In the genomic region with DNA sequence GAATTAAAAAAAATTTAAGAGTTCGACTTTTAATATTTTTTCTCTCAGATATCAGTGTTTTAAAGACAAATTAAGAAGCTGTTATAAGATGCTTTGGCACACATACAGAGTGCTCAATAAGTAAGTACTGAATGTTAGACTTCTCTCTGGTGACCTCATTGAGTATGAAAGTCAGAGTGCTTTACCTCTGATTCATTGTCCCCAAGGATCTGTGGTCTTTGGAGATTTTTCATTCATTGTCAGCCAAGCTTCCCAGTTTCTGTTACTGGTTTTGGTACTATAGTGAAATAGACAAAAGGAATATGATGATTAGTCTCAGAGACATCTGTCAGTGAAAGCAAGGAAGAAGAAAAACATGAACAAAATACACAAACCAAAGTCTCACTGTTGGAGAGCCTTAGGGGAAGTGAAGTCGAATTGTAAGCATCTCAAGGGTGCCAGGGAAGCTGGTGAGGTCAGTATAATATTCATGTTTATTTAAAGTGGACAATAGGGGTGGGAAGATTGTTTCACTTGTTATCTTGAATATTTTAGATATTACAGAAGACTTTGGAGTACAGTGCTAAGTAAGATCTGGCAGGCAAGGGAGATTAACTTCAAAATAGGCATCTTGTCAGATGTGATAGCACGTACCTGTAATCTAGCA, we compare ENCODE assay signal across 27 mouse cellular contexts. TPM values are rescaled to one million over a fixed set of nuclear protein-coding genes. Genes with fewer than 3 reads are reported as not detected.
A peak's percentile ranks its signal among the peaks of the same experiment; 100 is the strongest.
DNase-seq lines count a peak whose midpoint lies in the region; ATAC-seq and TF ChIP-seq lines count a peak whose summit lies in the region.
"Had no signal": no experiment of that assay in that cellular context is flagged by ENCODE, and none has a peak within 500 bp of the region (broad histone marks: within the 10 kb centered on the region; RNA-seq: fewer than 3 reads in every experiment).

No protein-coding gene starts in this region.

- H3K27me3 ChIP-seq in lung, postnatal 0 days (replicated peaks; ENCODE audit: insufficient read depth, low read length) = no peaks in the 10 kb centered on the region
- no peaks in the 10 kb centered on the region for H3K27me3 ChIP-seq in myocyte (ENCODE audit: control insufficient read depth, insufficient read depth, insufficient read length)
- no peaks in the 10 kb centered on the region for H3K27me3 ChIP-seq in midbrain, embryonic 16.5 days (ENCODE audit: control insufficient read depth, insufficient read depth, low read depth, low read length)
- H3K27me3 ChIP-seq: forebrain, embryonic 13.5 days; heart, embryonic 15.5 days; hindbrain, embryonic 13.5 days; limb, embryonic 13.5 days; lung, embryonic 15.5 days; megakaryocyte, embryonic 14.5 days; midbrain, embryonic 12.5 days; stomach, embryonic 15.5 days had no signal

- no peak overlapping the region for H3K4me3 ChIP-seq in lung, postnatal 0 days (ENCODE audit: low read depth, low read length)
- no peak overlapping the region for H3K4me3 ChIP-seq in myocyte
- H3K4me3 ChIP-seq in midbrain, embryonic 16.5 days (ENCODE audit: low read depth, low read length) = no peak overlapping the region
- H3K4me3 ChIP-seq: forebrain, embryonic 13.5 days; heart, adult 2 months; heart, embryonic 15.5 days; hindbrain, embryonic 13.5 days; limb, embryonic 13.5 days; lung, embryonic 15.5 days; megakaryocyte, embryonic 14.5 days; midbrain, embryonic 12.5 days; stomach, embryonic 15.5 days had no signal

- TF ChIP-seq POLR2A in myocyte (IDR thresholded peaks at IDR 0.05; ENCODE audit: insufficient read length, low read depth) = no peak

- no peaks in the 10 kb centered on the region for H3K79me2 ChIP-seq in myocyte (ENCODE audit: control insufficient read depth, insufficient read depth)

- 52% methylated on average over 3 of the region's 3 CpGs for WGBS in lung, postnatal 0 days
- WGBS in midbrain, embryonic 16.5 days = 68% methylated on average over 3 of the region's 3 CpGs

- H3ac ChIP-seq in myocyte (ENCODE audit: control insufficient read depth, insufficient read length) = no peak overlapping the region

- peak; percentile 58 for TF ChIP-seq EP300 in lung, postnatal 0 days (IDR thresholded peaks at IDR 0.05)

- peaks cover 21% of the 10 kb centered on the region; the same call in 1 of the 2 replicates for H3K4me1 ChIP-seq in lung, postnatal 0 days (ENCODE audit: insufficient read depth, low read depth, low read length)
- no peaks in the 10 kb centered on the region for H3K4me1 ChIP-seq in midbrain, embryonic 16.5 days (ENCODE audit: control insufficient read depth, insufficient read depth, low read length)
- H3K4me1 ChIP-seq: forebrain, embryonic 13.5 days; hindbrain, embryonic 13.5 days; limb, embryonic 13.5 days; midbrain, embryonic 12.5 days had no signal

- no peaks in the 10 kb centered on the region for H3K36me3 ChIP-seq in lung, postnatal 0 days (ENCODE audit: insufficient read depth, low read length)
- H3K36me3 ChIP-seq in myocyte (ENCODE audit: control insufficient read depth, insufficient read depth) = no peaks in the 10 kb centered on the region
- H3K36me3 ChIP-seq in midbrain, embryonic 16.5 days (ENCODE audit: control insufficient read depth, insufficient read depth, low read length) = no peaks in the 10 kb centered on the region
- H3K36me3 ChIP-seq: heart, embryonic 15.5 days; hindbrain, embryonic 13.5 days; limb, embryonic 13.5 days; lung, embryonic 15.5 days; midbrain, embryonic 12.5 days; stomach, embryonic 15.5 days had no signal

- H3K9ac ChIP-seq in lung, postnatal 0 days (replicated peaks; ENCODE audit: low read depth) = no peak overlapping the region
- H3K9ac ChIP-seq in midbrain, embryonic 16.5 days (ENCODE audit: low read depth, low read length) = no peak overlapping the region
- H3K9ac ChIP-seq: forebrain, embryonic 13.5 days; heart, embryonic 15.5 days; hindbrain, embryonic 13.5 days; limb, embryonic 13.5 days; lung, embryonic 15.5 days; midbrain, embryonic 12.5 days; stomach, embryonic 15.5 days had no signal

- ATAC-seq in lung, postnatal 0 days = peak; percentile 78
- ATAC-seq in midbrain, embryonic 16.5 days = no peak
- ATAC-seq: forebrain, embryonic 13.5 days; intestine, embryonic 16.5 days had no signal

- DNase-seq in lung, postnatal 0 days (ENCODE audit: low spot score) = peak; percentile 56
- no peak for DNase-seq in lung, postnatal 14 days
- DNase-seq in A20 (ENCODE audit: low read depth, low spot score) (peak; percentile 50), NIH3T3 (ENCODE audit: low read depth) (peak; percentile 89)
- DNase-seq in adrenal gland, adult 18-20 months (ENCODE audit: low spot score in 2 of 2) = no peak
- DNase-seq: adrenal gland, postnatal 25 days; cerebellum, adult 11-12 months; cerebellum, postnatal 10 days; gastrocnemius, postnatal 36 days; heart, adult 2 months; heart, postnatal 4 days; kidney, adult 8-10 months; kidney, postnatal 4 days; right cerebral cortex, postnatal 25 days had no signal

- TF ChIP-seq CTCF in lung, postnatal 0 days (IDR thresholded peaks at IDR 0.05) = no peak

- H3K27ac ChIP-seq in lung, postnatal 0 days (ENCODE audit: low read length) = peak overlapping the region; percentile 15; the same call in 1 of the 2 replicates
- no peak overlapping the region for H3K27ac ChIP-seq in midbrain, embryonic 16.5 days (ENCODE audit: low read length)
- H3K27ac ChIP-seq: forebrain, embryonic 13.5 days; heart, adult 2 months; heart, embryonic 15.5 days; hindbrain, embryonic 13.5 days; kidney, postnatal 0 days; limb, embryonic 13.5 days; lung, embryonic 15.5 days; midbrain, embryonic 12.5 days; stomach, embryonic 15.5 days had no signal

- H3K4me2 ChIP-seq in lung, postnatal 0 days (replicated peaks; ENCODE audit: low read depth, low read length) = no peak overlapping the region
- peak overlapping the region; percentile 64 for H3K4me2 ChIP-seq in myocyte (ENCODE audit: low read depth)
- no peak overlapping the region for H3K4me2 ChIP-seq in midbrain, embryonic 16.5 days (ENCODE audit: low read length)
- H3K4me2 ChIP-seq: forebrain, embryonic 13.5 days; heart, embryonic 15.5 days; hindbrain, embryonic 13.5 days; limb, embryonic 13.5 days; liver, embryonic 11.5 days; lung, embryonic 15.5 days; midbrain, embryonic 12.5 days; stomach, embryonic 15.5 days had no signal

- H3K9me3 ChIP-seq in lung, postnatal 0 days (ENCODE audit: low read length) = no peaks in the 10 kb centered on the region
- no peaks in the 10 kb centered on the region for H3K9me3 ChIP-seq in midbrain, embryonic 16.5 days (replicated peaks; ENCODE audit: control insufficient read depth, low read length, poor library complexity, severe bottlenecking)
- H3K9me3 ChIP-seq: forebrain, embryonic 13.5 days; heart, embryonic 15.5 days; hindbrain, embryonic 13.5 days; limb, embryonic 13.5 days; lung, embryonic 15.5 days; megakaryocyte, embryonic 14.5 days; midbrain, embryonic 12.5 days; stomach, embryonic 15.5 days had no signal

TF ChIP-seq in myocyte, 11 proteins besides CTCF, POLR2A, EP300 and RAD21:
- no peak for TF ChIP-seq POLR2AphosphoS2 (IDR thresholded peaks at IDR 0.05; ENCODE audit: insufficient read length, low read depth)
- TF ChIP-seq USF1 (IDR thresholded peaks at IDR 0.05; ENCODE audit: low read depth) = no peak
- no peak for TF ChIP-seq SRF (IDR thresholded peaks at IDR 0.05; ENCODE audit: control insufficient read depth, insufficient read length, low read depth)
- TF ChIP-seq REST (IDR thresholded peaks at IDR 0.05; ENCODE audit: insufficient read depth, insufficient read length) = no peak
- no peak for TF ChIP-seq E2F4 (IDR thresholded peaks at IDR 0.05; ENCODE audit: insufficient read depth)
TF ChIP-seq in myocyte: peak in this region for 0.

RNA-seq across cellular contexts. Expression of a gene that starts 11.8 kb away (rescaled TPM):
- polyA plus RNA-seq in lung, postnatal 0 days (2015; fragmentation: Nextera tagmentation; extraction: Ambion mirVana) = 37.2 and 38.7 TPM in 2 replicates
- 2.2 TPM for polyA plus RNA-seq in myocyte (2012; fragmentation: generic; extraction: Trizol)
- 9.7 and 11.0 TPM in 2 replicates for polyA plus RNA-seq in midbrain, embryonic 16.5 days (2015; fragmentation: Nextera tagmentation; extraction: Ambion mirVana)
- 10 to 100 TPM; 60.9 to 62.2 TPM for total RNA-seq in adrenal gland, adult 18-20 months (2021)

RNA-seq across cellular contexts. Expression of a gene that starts 53.6 kb away (rescaled TPM):
- 22.6 and 23.7 TPM in 2 replicates for polyA plus RNA-seq in lung, postnatal 0 days (2015; fragmentation: Nextera tagmentation; extraction: Ambion mirVana)
- 31.8 TPM for polyA plus RNA-seq in myocyte (2012; fragmentation: generic; extraction: Trizol)
- polyA plus RNA-seq in midbrain, embryonic 16.5 days (2015; fragmentation: Nextera tagmentation; extraction: Ambion mirVana) = 62.3 and 64.2 TPM in 2 replicates
- 10 to 100 TPM; 20.2 to 23.7 TPM for total RNA-seq in adrenal gland, adult 18-20 months (2021)

Comparison
In these comparisons a context has a peak if more than half of its experiments do, and no peak if none do; other contexts are left out.
1. DNase-seq: peak in lung, postnatal 0 days (single experiment), A20 (single experiment) and NIH3T3 (single experiment); none in lung, postnatal 14 days (single experiment) and adrenal gland, adult 18-20 months (0 of 2).